Mouse (Mus musculus) Patski (cell line): ENCODE measurements around the gene Ints11. TPM values are rescaled to one million over a fixed set of nuclear protein-coding genes. Genes with fewer than 3 reads are reported as not detected.

ENCODE experiments used
- ATAC-seq: fragments of 100-300 bp; one replicate; pipeline ENCODE4 v1.8.0; 2021
- CTCF ChIA-PET: fragments of 350-600 bp; sonication (Branson Sonifier 250); formaldehyde crosslinking; loops from one replicate; lab custom pipeline; 2022; ENCODE audit warnings: inconsistent platforms; lab: Charles Lee
- POLR2A ChIA-PET: fragments of 350-600 bp; sonication (Branson Sonifier 250); formaldehyde crosslinking; loops from one replicate; lab custom pipeline; 2022; ENCODE audit warnings: antibody characterized with exemption, inconsistent platforms; lab: Charles Lee
- DNase-seq: peaks from one replicate; pipeline ENCODE4 v3.0.0-alpha.2; 2011; ENCODE audit warnings: low read depth, low spot score
- H3K27me3 ChIP-seq: fragments of 371-371 bp; one replicate; pipeline ENCODE4 v1.5.1; 2021
- CTCF ChIP-seq: fragments of 100-300 bp; IDR thresholded peaks from one replicate; pipeline ENCODE4 v1.5.1; 2021
- in situ Hi-C: fragments of 300-500 bp; cut with MboI; formaldehyde crosslinking; loops from 3 replicates; pipeline ENCODE4 v1.11.1; 2018; ENCODE audit warnings: low pct_unique_long_range_greater_than_20kb, mixed read lengths
- polyA plus RNA-seq: library from polyadenylated mRNA; unstranded; gene quantifications from one replicate; pipeline ENCODE4 v1.2.3, GENCODE M21; 2021

Ints11 gene
- polyA plus RNA-seq, 1 experiment from 2014 or later: 37.6 TPM

DNA sequence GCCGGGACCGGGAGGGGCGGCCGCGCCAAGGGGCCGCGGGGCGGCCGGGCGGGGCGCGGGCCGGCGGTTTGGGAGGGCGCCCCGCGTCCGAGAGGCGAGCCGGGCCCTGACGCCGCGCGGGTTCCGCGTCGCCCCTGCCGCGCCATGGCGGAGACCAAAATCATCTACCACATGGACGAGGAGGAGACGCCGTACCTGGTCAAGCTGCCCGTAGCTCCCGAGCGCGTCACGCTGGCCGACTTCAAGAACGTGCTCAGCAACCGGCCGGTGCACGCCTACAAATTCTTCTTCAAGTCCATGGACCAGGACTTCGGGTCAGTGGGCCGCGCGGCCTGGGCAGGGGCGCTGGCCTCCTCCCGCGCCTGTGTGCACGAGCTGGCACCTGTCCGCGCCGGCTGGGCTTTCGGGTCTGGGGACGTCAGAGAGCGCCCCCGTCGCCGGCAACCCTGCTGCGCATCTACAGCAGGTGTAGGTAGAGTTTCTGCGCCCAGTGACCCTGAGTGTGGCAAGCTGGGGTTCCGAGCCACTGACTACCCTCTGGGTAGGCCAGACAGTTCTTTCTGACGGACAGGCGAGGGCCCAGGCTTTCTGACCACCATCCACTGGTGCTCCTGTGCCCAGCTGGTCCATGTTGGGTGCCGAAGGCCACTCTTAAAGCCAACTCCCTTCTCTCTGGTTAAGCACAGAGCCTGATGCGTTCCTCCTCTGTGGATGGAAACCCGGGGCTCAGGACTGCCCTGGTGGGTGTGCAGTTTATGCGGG lies 21.6 kb upstream of the Ints11 start:
- no peak for DNase-seq
- POLR2A ChIA-PET: interaction anchor here (0.9 to 1.0 kb wide), 2 partner anchors 12 to 14 kb away, joined by 3 read pairs; no protein-coding TSS in a partner anchor
- no peak for TF ChIP-seq CTCF
- H3K27me3 ChIP-seq: no peaks in the 10 kb centered on the region
- CTCF ChIA-PET: interaction anchor here (0.8 to 3.9 kb wide), 3 partner anchors 10 to 14 kb away, joined by 3 to 22 read pairs (median 6); no protein-coding TSS in a partner anchor
- in situ Hi-C loops: no loop called here
- peak; percentile 15 for ATAC-seq

DNA sequence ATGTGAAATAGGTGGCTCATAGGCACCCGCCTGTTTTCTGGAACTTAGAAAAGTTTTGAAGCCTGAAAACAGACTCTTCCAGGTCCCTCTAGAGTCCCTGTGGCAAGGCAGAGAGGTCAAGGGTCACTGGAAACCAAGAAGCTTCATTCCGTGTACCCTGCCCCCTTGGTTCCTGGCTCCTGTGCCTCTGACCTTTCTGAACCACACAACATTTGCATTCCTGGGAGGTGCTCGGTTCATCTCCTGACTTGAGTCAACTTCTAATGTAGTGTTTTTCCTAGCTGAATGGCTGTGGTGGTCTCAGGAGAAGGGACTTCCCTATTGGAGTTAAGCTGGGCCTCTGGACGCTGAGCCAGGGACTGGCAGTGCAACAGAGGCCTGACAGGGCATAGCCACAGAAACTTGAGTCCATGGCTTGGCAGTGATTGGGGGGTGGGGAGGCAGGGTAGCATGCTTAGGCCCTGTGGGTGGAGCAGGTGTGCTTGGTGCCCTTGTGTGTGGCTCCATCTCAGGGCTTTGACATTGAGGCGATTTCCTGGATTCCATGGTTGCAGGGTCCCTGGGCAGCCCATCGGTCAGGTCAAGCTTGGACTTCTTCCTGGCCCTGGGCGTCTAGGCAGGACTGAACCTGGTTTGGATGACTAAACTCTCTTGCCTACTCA lies 20.8 kb upstream of the Ints11 start:
- no peak for ATAC-seq
- in situ Hi-C loops: no loop called here
- CTCF ChIA-PET: interaction anchor here (0.8 to 3.9 kb wide), 2 partner anchors 9 to 15 kb away, joined by 3 to 22 read pairs; no protein-coding TSS in a partner anchor
- no peaks in the 10 kb centered on the region for H3K27me3 ChIP-seq
- POLR2A ChIA-PET: interaction anchor here (1.0 to 1.4 kb wide), 4 partner anchors 9 to 15 kb away, joined by 3 to 6 read pairs (median 4); partner anchors contain the start of gene Mxra8
- no peak for TF ChIP-seq CTCF
- no peak for DNase-seq

DNA sequence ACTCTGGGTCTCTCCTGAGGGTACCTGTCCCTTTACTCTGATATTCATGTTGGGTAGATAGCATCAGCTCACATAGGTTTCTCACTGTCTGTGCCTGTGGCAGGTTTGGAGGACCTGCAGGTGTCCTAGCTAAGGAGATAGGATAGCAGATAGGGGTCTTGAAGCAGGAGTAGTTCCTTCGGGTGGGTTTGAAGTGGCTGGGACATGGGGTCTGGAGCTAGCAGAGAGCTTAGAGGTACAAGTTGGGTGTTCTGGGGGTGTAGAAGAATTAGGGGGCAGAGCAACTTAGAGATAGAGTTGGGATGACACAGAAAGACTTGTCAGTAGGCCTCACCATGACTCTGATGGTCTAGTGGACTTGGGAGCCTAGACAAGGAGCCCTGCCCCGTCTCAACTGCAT lies 20.0 kb upstream of the Ints11 start:
- DNase-seq (no peak), ATAC-seq (no peak)
- no peak for TF ChIP-seq CTCF
- in situ Hi-C loops: no loop called here
- CTCF ChIA-PET: interaction anchor here (3.9 kb wide), 1 partner anchor 15 kb away, joined by 22 read pairs; no protein-coding TSS in a partner anchor
- POLR2A ChIA-PET: interaction anchor here (0.6 to 1.4 kb wide), 4 partner anchors 8 to 46 kb away, joined by 3 to 6 read pairs (median 4); partner anchors contain the start of gene Mxra8
- no peaks in the 10 kb centered on the region for H3K27me3 ChIP-seq

DNA sequence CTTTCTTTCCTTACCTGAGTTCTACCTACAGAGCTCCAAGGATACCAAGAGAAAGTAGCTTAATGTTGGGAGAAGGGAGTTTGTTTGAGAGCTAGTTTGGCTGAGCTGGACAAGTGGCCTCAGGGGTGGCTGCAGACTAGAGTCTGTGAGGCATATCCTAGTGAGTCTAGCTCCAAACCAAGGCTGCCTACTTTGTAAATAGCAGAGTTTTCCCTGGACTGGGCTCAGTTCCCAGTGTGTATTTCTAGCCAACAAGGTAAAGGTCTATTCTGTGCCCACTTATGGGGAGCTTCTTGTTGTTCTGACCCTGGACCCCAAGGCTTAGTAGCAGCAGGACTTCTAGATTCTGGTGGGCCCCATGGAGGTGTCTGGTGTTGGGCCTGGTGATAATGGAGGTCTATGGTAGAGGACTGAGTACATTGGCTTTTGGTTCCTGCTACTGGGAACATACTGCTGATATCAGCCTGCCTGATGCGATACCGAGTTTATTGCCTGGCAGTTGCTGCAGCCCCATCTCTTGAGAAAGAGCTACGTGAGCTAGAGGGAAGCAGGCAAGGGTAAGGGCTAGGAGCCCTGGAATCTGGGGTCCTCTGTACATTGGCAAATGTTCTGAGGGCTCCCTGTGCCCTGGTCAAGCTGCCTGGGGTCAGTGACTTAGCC lies 19.4 kb upstream of the Ints11 start:
- DNase-seq (no peak), ATAC-seq (no peak)
- CTCF ChIA-PET: interaction anchor here (3.9 kb wide), 1 partner anchor 16 kb away, joined by 22 read pairs; no protein-coding TSS in a partner anchor
- no peak for TF ChIP-seq CTCF
- no peaks in the 10 kb centered on the region for H3K27me3 ChIP-seq
- POLR2A ChIA-PET: interaction anchor here (0.6 to 1.4 kb wide), 2 partner anchors 16 to 46 kb away, joined by 3 to 6 read pairs; no protein-coding TSS in a partner anchor
- in situ Hi-C loops: no loop called here

DNA sequence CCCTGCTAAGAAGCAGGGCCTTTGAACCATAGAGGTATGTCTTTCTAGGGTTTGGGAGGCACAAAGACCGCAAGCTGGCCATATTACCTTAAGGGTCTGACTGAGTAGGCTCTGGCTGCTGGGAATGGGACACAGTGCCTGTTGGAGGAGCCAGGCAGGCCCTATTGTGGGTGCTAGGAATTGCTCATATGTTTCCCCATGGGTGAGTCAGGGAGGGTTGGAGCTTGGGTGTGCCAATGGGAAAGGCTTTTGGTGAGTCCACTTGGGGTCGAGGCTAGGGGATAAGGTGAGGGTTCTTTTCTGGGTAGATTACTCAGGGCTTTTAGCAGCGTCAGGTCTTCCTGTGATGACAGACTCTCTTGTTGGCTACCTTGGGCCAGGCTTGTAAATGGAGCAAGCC lies 18.0 kb upstream of the Ints11 start:
- no peaks in the 10 kb centered on the region for H3K27me3 ChIP-seq
- POLR2A ChIA-PET: interaction anchor here (0.6 kb wide), 1 partner anchor 90 kb away, joined by 3 read pairs; the partner anchor contains the start of gene Atad3a
- DNase-seq: no peak
- no peak for TF ChIP-seq CTCF
- in situ Hi-C loops: no loop called here
- CTCF ChIA-PET: interaction anchor here (1.0 to 3.9 kb wide), 3 partner anchors 12 to 20 kb away, joined by 3 to 22 read pairs (median 5); partner anchors contain the start of gene Tas1r3
- no peak for ATAC-seq

DNA sequence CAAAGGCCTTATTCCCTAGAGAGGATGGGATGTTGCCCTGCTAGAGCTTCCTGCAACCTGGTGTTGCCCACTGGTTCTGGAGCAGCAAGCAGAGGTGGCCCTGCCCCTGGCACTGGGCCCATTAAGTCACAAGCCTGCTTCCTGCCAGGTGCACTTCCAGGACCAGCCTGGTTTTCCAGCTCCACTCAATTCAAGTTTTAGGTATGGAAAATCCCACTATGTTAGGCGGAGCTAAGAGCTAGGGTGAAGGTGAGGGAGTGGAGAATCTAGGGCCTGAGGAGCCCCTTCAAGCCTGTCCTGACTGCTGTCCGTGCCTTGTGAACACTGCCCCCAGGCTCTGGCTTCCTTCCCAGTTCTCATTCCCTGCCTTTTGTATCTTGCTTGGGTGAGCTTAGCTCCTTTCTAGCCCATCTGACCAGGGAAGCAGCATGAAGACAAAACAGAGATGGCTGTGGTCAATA lies 17.4 kb upstream of the Ints11 start:
- in situ Hi-C loops: no loop called here
- no peak for TF ChIP-seq CTCF
- no peak for ATAC-seq
- no peaks in the 10 kb centered on the region for H3K27me3 ChIP-seq
- POLR2A ChIA-PET: interaction anchor here (1.5 to 1.7 kb wide), 2 partner anchors 12 to 14 kb away, joined by 6 to 7 read pairs; partner anchors contain the start of gene Tas1r3
- no peak for DNase-seq
- CTCF ChIA-PET: interaction anchor here (1.0 to 1.8 kb wide), 3 partner anchors 12 to 20 kb away, joined by 3 to 5 read pairs (median 3); partner anchors contain the start of gene Tas1r3

DNA sequence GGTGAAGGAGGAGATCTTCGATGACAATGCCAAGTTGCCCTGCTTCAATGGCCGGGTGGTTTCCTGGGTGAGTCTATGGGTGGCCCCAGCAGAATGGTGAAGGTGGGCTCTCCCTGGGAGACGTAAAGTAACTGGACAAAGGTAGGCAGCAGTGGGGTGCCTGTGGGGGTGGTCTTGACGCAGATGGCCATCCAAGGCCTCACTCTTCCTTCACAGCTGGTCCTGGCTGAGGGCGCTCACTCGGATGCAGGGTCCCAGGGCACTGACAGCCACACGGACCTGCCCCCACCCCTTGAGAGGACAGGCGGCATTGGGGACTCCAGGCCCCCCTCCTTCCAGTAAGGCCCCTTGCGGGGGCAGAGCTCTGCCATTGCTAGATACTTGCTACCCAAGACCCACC lies 15.9 kb upstream of the Ints11 start:
- in situ Hi-C loops: no loop called here
- no peak for TF ChIP-seq CTCF
- POLR2A ChIA-PET: interaction anchor here (1.5 to 1.7 kb wide), 2 partner anchors 10 to 13 kb away, joined by 6 to 7 read pairs; partner anchors contain the start of gene Tas1r3
- ATAC-seq (no peak), DNase-seq (no peak)
- no peaks in the 10 kb centered on the region for H3K27me3 ChIP-seq
- CTCF ChIA-PET: interaction anchor here (1.8 kb wide), 1 partner anchor 10 kb away, joined by 5 read pairs; the partner anchor contains the start of gene Tas1r3

DNA sequence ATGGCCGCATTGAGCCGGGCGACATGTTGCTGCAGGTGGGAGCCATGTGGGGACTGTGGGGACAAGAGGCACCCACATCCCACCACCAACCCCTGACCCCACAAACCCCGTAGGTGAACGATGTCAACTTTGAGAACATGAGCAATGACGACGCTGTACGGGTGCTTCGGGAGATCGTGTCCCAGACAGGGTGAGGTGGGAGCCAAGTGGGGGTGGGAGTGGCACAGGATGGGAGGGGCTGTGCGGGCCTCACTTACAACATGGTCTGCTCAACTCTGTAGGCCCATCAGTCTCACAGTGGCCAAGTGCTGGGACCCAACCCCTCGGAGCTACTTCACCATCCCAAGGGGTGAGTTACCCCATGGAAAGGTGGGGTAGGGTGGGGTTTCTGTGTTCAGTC lies 14.4 kb upstream of the Ints11 start:
- ChIA-PET CTCF (no interaction called here), POLR2A (interaction anchor here (0.9 kb wide), 1 partner anchor 21 kb away, joined by 3 read pairs; no protein-coding TSS in a partner anchor)
- in situ Hi-C loops: no loop called here
- DNase-seq (no peak), ATAC-seq (no peak)
- H3K27me3 ChIP-seq: no peaks in the 10 kb centered on the region
- TF ChIP-seq CTCF: no peak

DNA sequence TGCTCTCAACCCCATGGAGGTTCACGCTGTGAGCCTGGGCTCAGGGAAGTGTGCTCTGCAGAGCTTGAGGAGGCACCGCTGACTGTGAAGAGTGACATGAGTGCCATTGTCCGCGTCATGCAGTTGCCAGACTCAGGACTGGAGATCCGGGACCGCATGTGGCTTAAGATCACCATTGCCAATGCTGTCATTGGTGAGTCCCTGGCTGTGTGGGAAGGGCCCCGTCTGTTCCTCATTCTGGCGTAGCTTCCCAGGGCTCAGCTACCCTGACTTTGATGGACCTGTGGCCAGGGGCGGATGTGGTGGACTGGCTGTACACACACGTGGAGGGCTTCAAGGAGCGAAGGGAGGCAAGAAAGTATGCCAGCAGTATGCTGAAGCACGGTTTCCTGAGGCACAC lies 13.3 kb upstream of the Ints11 start:
- POLR2A ChIA-PET: interaction anchor here (0.9 kb wide), 1 partner anchor 22 kb away, joined by 3 read pairs; no protein-coding TSS in a partner anchor
- CTCF ChIA-PET: no interaction called here

More for the DNA sequence above, 13.3 kb upstream of the Ints11 start:
- in situ Hi-C loops: no loop called here
- no peaks in the 10 kb centered on the region for H3K27me3 ChIP-seq
- ATAC-seq: no peak
- no peak for TF ChIP-seq CTCF
- no peak for DNase-seq
